Mouse (Mus musculus): ENCODE data around the gene Srrm2.

The Srrm2 gene

GRCm38 (mm10) chr17:23803366-23804041 lies 13.2 kb downstream of the Srrm2 start:
- DNase-seq (ENCODE audit: extremely low spot score, low read depth, low spot score): no peak

DNA sequence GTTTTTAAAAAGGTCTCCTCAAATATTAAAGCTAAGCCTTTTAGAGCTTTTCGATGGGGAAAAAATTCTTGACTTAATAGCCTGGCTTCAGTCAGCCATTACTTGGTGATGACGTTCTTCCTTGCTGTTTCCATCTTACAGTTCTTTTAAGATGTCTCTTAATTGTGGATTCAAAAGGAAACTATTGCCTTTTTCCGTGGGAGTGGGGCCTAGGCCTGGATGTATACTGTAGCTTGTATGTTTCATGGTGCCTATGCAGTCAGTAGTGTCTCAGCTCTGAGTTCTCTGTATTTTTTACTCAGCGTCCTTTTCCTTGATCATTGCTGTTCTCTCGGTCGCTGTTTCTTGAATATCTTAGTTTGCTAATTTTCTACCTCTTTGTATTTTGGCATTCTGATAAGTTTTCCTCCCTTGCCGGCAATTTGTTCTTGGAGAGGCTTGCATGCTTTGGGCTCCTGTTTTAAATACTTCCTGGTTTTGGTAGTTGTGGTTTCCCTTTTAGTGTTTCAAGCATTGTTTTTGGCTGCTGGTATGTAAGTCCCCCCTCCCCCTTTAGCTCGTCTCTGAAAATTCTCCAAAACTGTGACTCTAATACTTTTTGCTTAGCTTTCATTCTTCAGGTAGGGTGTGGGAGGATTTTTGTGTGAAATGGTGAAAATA lies 14.2 kb downstream of the Srrm2 start:
- no peak for DNase-seq (ENCODE audit: extremely low spot score, low read depth, low spot score)

GRCm38 (mm10) chr17:23806867-23807266 lies 16.5 kb downstream of the Srrm2 start:
- no peak for DNase-seq (ENCODE audit: extremely low spot score, low read depth, low spot score)

DNA sequence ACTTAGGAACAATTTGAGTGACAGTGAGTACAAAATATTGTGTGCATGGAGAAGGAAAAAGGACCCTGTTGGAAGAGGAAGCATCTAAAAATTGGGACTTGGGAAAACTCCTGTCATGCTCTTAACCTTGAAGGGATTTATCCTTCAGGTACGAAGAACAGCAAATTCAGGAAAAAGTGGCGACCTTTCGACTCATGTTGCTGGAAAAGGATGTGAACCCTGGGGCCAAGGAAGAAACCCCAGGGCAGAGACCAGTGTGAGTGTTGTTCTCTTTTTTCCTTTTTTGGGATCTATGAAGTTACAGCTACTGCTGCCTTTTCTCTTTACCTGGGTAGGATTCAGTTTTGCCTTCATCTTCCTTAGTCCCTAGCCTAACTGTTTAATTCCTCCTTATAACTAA lies 17.6 kb downstream of the Srrm2 start:
- DNase-seq (ENCODE audit: extremely low spot score, low read depth, low spot score): no peak

DNA sequence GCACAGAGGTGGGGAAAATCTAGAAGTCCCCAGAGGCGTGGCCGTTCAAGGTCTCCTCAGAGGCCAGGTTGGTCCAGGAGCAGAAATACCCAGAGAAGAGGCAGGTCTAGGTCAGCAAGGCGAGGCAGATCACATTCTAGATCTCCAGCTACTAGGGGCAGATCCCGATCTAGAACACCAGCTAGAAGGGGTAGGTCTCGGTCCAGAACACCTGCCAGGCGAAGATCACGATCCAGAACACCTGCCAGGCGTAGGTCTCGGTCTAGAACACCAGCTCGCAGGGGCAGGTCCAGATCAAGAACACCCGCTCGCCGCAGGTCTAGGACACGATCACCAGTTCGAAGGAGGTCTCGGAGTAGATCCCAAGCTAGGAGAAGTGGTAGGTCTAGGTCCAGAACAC lies 25.3 kb downstream of the Srrm2 start:
- DNase-seq (ENCODE audit: extremely low spot score, low read depth, low spot score): no peak

- no peak for DNase-seq (ENCODE audit: extremely low spot score, low read depth, low spot score)
These were observed 28.2 kb downstream of the Srrm2 start for GRCm38 (mm10) chr17:23818579-23818978.

DNA sequence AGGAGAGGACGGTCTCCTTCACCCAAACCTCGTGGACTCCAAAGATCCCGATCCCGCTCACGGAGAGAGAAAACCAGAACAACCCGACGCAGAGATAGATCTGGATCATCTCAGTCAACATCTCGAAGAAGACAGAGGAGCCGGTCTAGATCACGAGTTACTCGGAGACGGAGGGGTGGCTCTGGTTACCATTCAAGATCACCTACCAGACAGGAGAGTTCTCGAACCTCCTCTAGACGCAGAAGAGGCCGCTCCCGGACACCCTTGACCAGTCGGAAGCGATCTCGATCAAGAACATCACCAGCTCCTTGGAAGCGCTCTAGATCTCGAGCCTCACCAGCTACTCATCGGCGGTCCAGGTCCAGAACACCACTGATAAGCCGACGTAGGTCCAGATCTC lies 28.9 kb downstream of the Srrm2 start:
- DNase-seq (ENCODE audit: extremely low spot score, low read depth, low spot score): no peak

DNA sequence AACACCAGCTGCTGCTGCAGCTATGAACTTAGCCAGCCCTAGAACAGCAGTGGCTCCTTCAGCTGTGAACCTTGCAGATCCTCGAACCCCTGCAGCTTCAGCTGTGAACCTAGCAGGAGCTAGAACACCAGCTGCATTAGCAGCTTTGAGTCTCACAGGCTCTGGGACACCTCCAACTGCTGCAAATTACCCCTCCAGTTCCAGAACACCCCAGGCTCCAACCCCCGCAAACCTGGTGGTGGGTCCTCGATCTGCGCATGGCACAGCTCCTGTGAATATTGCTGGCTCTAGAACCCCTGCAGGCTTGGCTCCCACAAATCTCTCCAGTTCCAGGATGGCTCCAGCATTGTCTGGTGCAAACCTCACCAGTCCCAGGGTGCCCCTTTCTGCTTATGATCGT lies 30.4 kb downstream of the Srrm2 start:
- DNase-seq (ENCODE audit: extremely low spot score, low read depth, low spot score): no peak

GRCm38 (mm10) chr17:23822094-23822493 lies 31.8 kb downstream of the Srrm2 start:
- no peak for DNase-seq (ENCODE audit: extremely low spot score, low read depth, low spot score)

- DNase-seq (ENCODE audit: extremely low spot score, low read depth, low spot score): no peak
These were observed 32.7 kb downstream of the Srrm2 start for GRCm38 (mm10) chr17:23823018-23823417.

- no peak for DNase-seq (ENCODE audit: extremely low spot score, low read depth, low spot score)
These were observed 33.3 kb downstream of the Srrm2 start for GRCm38 (mm10) chr17:23823614-23824013.

DNA sequence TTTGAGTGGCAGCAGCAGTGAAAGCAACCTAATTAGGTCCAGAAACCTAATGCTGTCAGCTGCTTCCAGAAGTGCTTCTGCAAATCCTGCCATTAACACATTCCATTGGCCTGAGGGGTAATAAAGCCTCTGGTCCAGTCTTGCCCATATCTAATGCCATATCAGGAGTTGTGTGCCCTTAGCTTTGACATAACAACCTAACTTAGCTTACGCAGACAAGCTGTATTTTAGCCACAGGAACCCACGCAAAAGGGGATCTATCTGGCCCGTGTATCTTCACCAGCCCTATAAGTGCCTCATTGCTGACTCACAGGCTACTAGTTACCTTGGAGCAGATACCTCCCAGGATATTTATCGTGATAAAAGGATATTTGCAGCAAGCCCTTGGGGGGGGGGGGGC lies 35.3 kb downstream of the Srrm2 start:
- no peak for DNase-seq (ENCODE audit: extremely low spot score, low read depth, low spot score)

GRCm38 (mm10) chr17:23828271-23829001 lies 38.1 kb downstream of the Srrm2 start:
- no peak for DNase-seq (ENCODE audit: extremely low spot score, low read depth, low spot score)

GRCm38 (mm10) chr17:23829064-23829619 lies 38.8 kb downstream of the Srrm2 start, which contains the start of gene Elob:
Elob (minus strand) TSS chr17:23829136.
- peak; percentile 69 for DNase-seq (ENCODE audit: extremely low spot score, low read depth, low spot score)

DNA sequence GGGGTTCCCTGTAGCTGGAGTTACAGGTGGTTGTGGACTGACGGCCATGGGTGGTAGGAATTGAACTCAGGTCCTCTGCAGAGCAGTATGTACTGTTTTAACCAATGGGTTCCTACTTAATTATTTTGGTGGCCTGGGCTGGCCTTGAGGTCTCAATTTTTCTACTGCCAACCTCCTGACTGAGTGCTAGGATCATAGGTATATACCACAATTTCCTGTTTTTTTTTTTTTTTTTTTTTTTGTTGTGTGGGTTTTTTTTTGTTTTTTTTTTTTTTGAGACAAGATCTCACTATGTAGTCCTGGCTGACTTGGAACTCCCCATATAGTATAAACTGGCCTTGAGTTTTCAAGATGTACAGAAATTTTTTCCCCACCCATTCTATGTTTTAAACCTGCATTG lies 40.9 kb downstream of the Srrm2 start:
- DNase-seq (ENCODE audit: extremely low spot score, low read depth, low spot score): no peak

DNA sequence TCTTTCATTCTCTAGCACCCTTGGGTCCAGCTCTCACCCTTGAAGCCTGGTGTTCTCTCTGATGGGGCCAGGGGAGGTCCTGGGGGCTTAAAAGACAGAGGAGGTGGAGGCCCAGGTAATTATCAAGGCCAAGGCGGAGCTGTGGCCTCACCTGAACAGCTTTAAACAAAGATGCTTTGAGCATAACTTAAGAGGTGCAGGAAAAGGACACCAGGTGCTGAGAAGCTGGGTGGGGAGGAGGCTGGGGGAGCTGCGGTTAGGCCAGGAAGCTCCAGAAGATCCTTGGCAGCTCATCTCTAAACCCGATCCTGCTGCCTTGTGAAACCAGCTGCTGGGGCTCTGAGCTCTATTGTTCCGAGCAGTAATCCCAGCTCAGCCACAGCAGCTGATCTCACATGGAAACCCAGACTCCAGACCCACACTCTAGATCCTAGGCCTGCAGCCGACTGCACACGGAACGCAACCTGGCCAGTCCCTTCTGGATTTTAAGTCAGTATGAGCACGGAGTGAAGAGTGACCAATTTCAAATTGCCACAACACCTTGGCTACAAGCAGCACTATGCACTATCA lies 45.8 kb downstream of the Srrm2 start, which contains the start of gene Prss33:
TSS of gene Prss33 (minus strand) at position 51 of the 570 bp plus-strand sequence.
- DNase-seq (ENCODE audit: extremely low spot score, low read depth, low spot score): no peak

DNA sequence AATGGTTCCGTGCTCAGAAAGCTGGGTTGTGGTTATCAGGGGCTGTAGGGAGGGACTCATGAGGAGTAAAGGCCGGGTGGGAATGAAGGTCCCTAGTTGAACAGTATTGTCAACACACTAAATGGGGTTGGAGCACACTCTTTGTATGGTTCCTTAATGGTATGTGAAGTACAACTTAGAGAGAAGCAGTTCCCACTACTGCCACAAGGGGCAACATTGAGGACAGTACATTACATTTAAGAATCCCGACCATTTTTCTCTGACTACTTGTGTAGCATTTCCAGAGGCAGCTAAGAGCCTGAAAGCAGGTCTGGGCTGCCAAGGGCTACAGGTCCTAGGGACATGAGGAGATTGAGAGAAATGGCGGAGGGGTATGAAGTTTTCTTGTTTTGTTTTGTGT lies 50.8 kb downstream of the Srrm2 start:
- DNase-seq (ENCODE audit: extremely low spot score, low read depth, low spot score): no peak

GRCm38 (mm10) chr17:23843141-23843811 lies 52.9 kb downstream of the Srrm2 start:
- DNase-seq (ENCODE audit: extremely low spot score, low read depth, low spot score): no peak

- DNase-seq (ENCODE audit: extremely low spot score, low read depth, low spot score): no peak
These were observed 53.5 kb downstream of the Srrm2 start, which contains the start of the genes Prss32 and Prss41 for GRCm38 (mm10) chr17:23843812-23844273. Prss32 (plus strand) TSS chr17:23843855. Prss41 (minus strand) TSS chr17:23844172.

GRCm38 (mm10) chr17:23850028-23850427 lies 59.7 kb downstream of the Srrm2 start:
- DNase-seq (ENCODE audit: extremely low spot score, low read depth, low spot score): no peak

All from hindlimb bud, embryonic 11.5 days (tissue).